Mouse (Mus musculus) embryonic facial prominence, embryonic 10.5 days (tissue): ENCODE data around the gene Keg1. TPM values are rescaled to one million over a fixed set of nuclear protein-coding genes. Genes with fewer than 3 reads are reported as not detected.

ENCODE experiments used
- polyA plus RNA-seq: library from polyadenylated mRNA; unstranded; fragments of >200 nt; fragmentation: Nextera tagmentation; extraction: Ambion mirVana; gene quantifications from 2 replicates; pipeline ENCODE4 v1.2.1, GENCODE M21; 2016

Keg1 gene
- polyA plus RNA-seq, 1 experiment from 2014 or later = not detected

Other genes starting within 250 kb of the Keg1 start
- gene Mpeg1, start 235.0 kb upstream of the Keg1 start, polyA plus RNA-seq = 0.08 and 0.17 TPM in 2 replicates
- gene Dtx4, start 194.3 kb upstream of the Keg1 start, polyA plus RNA-seq = 12.1 and 19.8 TPM in 2 replicates
- gene Fam111a, start 150.0 kb upstream of the Keg1 start, polyA plus RNA-seq = 19.3 and 21.4 TPM in 2 replicates
- not detected in 2 replicates for gene Gm4952, start 95.8 kb upstream of the Keg1 start, polyA plus RNA-seq
- not detected in 2 replicates for gene Glyat, start 62.5 kb upstream of the Keg1 start, polyA plus RNA-seq
- not detected in 2 replicates for gene Olfr1442, start 25.3 kb upstream of the Keg1 start, polyA plus RNA-seq
- not detected in 2 replicates for gene Olfr1443, start 17.7 kb upstream of the Keg1 start, polyA plus RNA-seq
- 1.7 and 1.8 TPM in 2 replicates for gene Cntf, start 69.8 kb downstream of the Keg1 start, polyA plus RNA-seq
- 13.1 and 14.2 TPM in 2 replicates for gene Zfp91, start 100.3 kb downstream of the Keg1 start, polyA plus RNA-seq
- 0.71 and 0.72 TPM in 2 replicates for gene Lpxn, start 100.4 kb downstream of the Keg1 start, polyA plus RNA-seq
- gene Gm5244, start 150.9 kb downstream of the Keg1 start, polyA plus RNA-seq = not detected in 2 replicates
- not detected in 2 replicates for gene Olfr1444, start 161.5 kb downstream of the Keg1 start, polyA plus RNA-seq
- not detected in 2 replicates for gene Olfr1445, start 188.1 kb downstream of the Keg1 start, polyA plus RNA-seq
- gene Olfr1446, start 197.7 kb downstream of the Keg1 start, polyA plus RNA-seq = not detected in 2 replicates
- gene Olfr1447, start 208.0 kb downstream of the Keg1 start, polyA plus RNA-seq = not detected in 2 replicates
- not detected in 2 replicates for gene Olfr1448, start 228.6 kb downstream of the Keg1 start, polyA plus RNA-seq
- gene Olfr1449, start 235.1 kb downstream of the Keg1 start, polyA plus RNA-seq = not detected in 2 replicates